Mouse (Mus musculus): ENCODE measurements around the gene Coro6.

The Coro6 gene

GRCm38 (mm10) chr11:77493512-77494343 lies 31.5 kb downstream of the Coro6 start, which contains the start of gene Git1:
Gene Git1, plus strand, starts transcription at chr11:77493562.
- DNase-seq (ENCODE audit: low read depth), result no peak

- DNase-seq (ENCODE audit: low read depth), result no peak
Measured at GRCm38 (mm10) chr11:77494344-77494676, 32.1 kb downstream of the Coro6 start.

- DNase-seq (ENCODE audit: low read depth), result no peak
Measured at GRCm38 (mm10) chr11:77494782-77495181, 32.6 kb downstream of the Coro6 start.

GRCm38 (mm10) chr11:77495507-77495906 lies 33.3 kb downstream of the Coro6 start:
- no peak for DNase-seq (ENCODE audit: low read depth)

- no peak for DNase-seq (ENCODE audit: low read depth)
Measured at GRCm38 (mm10) chr11:77497341-77497756, 35.1 kb downstream of the Coro6 start.

GRCm38 (mm10) chr11:77497851-77498250 lies 35.6 kb downstream of the Coro6 start:
- DNase-seq (ENCODE audit: low read depth), result no peak

GRCm38 (mm10) chr11:77498261-77499139 lies 36.3 kb downstream of the Coro6 start:
- no peak for DNase-seq (ENCODE audit: low read depth)

GRCm38 (mm10) chr11:77499354-77499753 lies 37.1 kb downstream of the Coro6 start:
- DNase-seq (ENCODE audit: low read depth), result no peak

GRCm38 (mm10) chr11:77500361-77501325 lies 38.4 kb downstream of the Coro6 start:
- no peak for DNase-seq (ENCODE audit: low read depth)

GRCm38 (mm10) chr11:77501392-77501791 lies 39.2 kb downstream of the Coro6 start:
- no peak for DNase-seq (ENCODE audit: low read depth)

- DNase-seq (ENCODE audit: low read depth), result no peak
Measured at GRCm38 (mm10) chr11:77501971-77502370, 39.8 kb downstream of the Coro6 start.

GRCm38 (mm10) chr11:77502481-77502880 lies 40.3 kb downstream of the Coro6 start:
- DNase-seq (ENCODE audit: low read depth), result no peak

GRCm38 (mm10) chr11:77503511-77503910 lies 41.3 kb downstream of the Coro6 start:
- no peak for DNase-seq (ENCODE audit: low read depth)

GRCm38 (mm10) chr11:77504377-77504776 lies 42.2 kb downstream of the Coro6 start:
- no peak for DNase-seq (ENCODE audit: low read depth)

- no peak for DNase-seq (ENCODE audit: low read depth)
Measured at GRCm38 (mm10) chr11:77505291-77505980, 43.2 kb downstream of the Coro6 start.

GRCm38 (mm10) chr11:77506273-77506672 lies 44.1 kb downstream of the Coro6 start:
- DNase-seq (ENCODE audit: low read depth), result no peak

- no peak for DNase-seq (ENCODE audit: low read depth)
Measured at GRCm38 (mm10) chr11:77506941-77507340, 44.7 kb downstream of the Coro6 start.

GRCm38 (mm10) chr11:77507426-77507825 lies 45.2 kb downstream of the Coro6 start:
- no peak for DNase-seq (ENCODE audit: low read depth)

- DNase-seq (ENCODE audit: low read depth), result no peak
Measured at GRCm38 (mm10) chr11:77508068-77509021, 46.1 kb downstream of the Coro6 start.

GRCm38 (mm10) chr11:77511336-77511735 lies 49.1 kb downstream of the Coro6 start:
- DNase-seq (ENCODE audit: low read depth), result no peak

Data from c-Kit-positive CD71-negative TER-119-negative erythroid progenitor cells, embryonic 14.5 days (primary cell).